Mouse (Mus musculus) left cerebral cortex, adult 11 months (tissue): ENCODE measurements around the gene Map3k9.

Experiments
- DNase-seq: peaks from one replicate; pipeline ENCODE4 v3.0.0; 2022; ENCODE audit warnings: low spot score

The Map3k9 gene

GRCm38 (mm10) chr12:81712618-81713017 is 68.4 kb downstream of the Map3k9 start:
- DNase-seq: no peak

- DNase-seq: no peak
Measured at GRCm38 (mm10) chr12:81702903-81703302, 78.1 kb downstream of the Map3k9 start.

GRCm38 (mm10) chr12:81698011-81698410 is 83.0 kb downstream of the Map3k9 start:
- DNase-seq: no peak

- no peak for DNase-seq
Measured at GRCm38 (mm10) chr12:81691177-81691730, 89.7 kb downstream of the Map3k9 start.

GRCm38 (mm10) chr12:81690751-81691150 is 90.2 kb downstream of the Map3k9 start:
- DNase-seq: no peak

- no peak for DNase-seq
Measured at GRCm38 (mm10) chr12:81690111-81690510, 90.9 kb downstream of the Map3k9 start.

GRCm38 (mm10) chr12:81689505-81690056 is 91.4 kb downstream of the Map3k9 start:
- no peak for DNase-seq

GRCm38 (mm10) chr12:81688537-81688936 is 92.4 kb downstream of the Map3k9 start:
- no peak for DNase-seq

- no peak for DNase-seq
Measured at GRCm38 (mm10) chr12:81687873-81688272, 93.1 kb downstream of the Map3k9 start.

- DNase-seq: no peak
Measured at GRCm38 (mm10) chr12:81686406-81687117, 94.4 kb downstream of the Map3k9 start.

GRCm38 (mm10) chr12:81685981-81686380 is 95.0 kb downstream of the Map3k9 start:
- DNase-seq: no peak

- no peak for DNase-seq
Measured at GRCm38 (mm10) chr12:81684096-81684495, 96.9 kb downstream of the Map3k9 start.

GRCm38 (mm10) chr12:81683395-81683794 is 97.6 kb downstream of the Map3k9 start:
- no peak for DNase-seq

- no peak for DNase-seq
Measured at GRCm38 (mm10) chr12:81679807-81680529, 101.0 kb downstream of the Map3k9 start.

- DNase-seq: no peak
Measured at GRCm38 (mm10) chr12:81675557-81675956, 105.4 kb downstream of the Map3k9 start.
